Mouse (Mus musculus): ENCODE results near the gene Art4. TPM values are rescaled to one million over a fixed set of nuclear protein-coding genes. Genes with fewer than 3 reads are reported as not detected.

Art4 gene
- total and polyA plus RNA-seq, 2 experiments from 2014 or later: 0.25 to 0.37 TPM

GRCm38 (mm10) chr6:136874599-136874998, 17.1 kb upstream of the Art4 start:
- Histone ChIP-seq H3K4me2 (ENCODE audit: low read depth, low read length) (0 out of 2 replicates have a peak overlapping the region, but pooled peaks have one; percentile 5), H3K27me3 (ENCODE audit: insufficient read depth, low read length) (no peaks in the 10 kb centered on the region), H3K9ac (replicated peaks; ENCODE audit: low read length) (no peak overlapping the region), H3K27ac (no peak overlapping the region), H3K9me3 (ENCODE audit: low read length) (no peaks in the 10 kb centered on the region), H3K4me3 (ENCODE audit: low read length) (no peak overlapping the region), H3K4me1 (ENCODE audit: insufficient read depth, low read length) (no peaks in the 10 kb centered on the region), H3K36me3 (ENCODE audit: insufficient read depth, low read length) (no peaks in the 10 kb centered on the region)
- TF ChIP-seq CTCF (IDR thresholded peaks at IDR 0.05; ENCODE audit: low read depth): no peak
- ATAC-seq (no peak), DNase-seq (ENCODE audit: low spot score) (peak; percentile 42)
- WGBS: 29% methylated on average over 8 of the region's 8 CpGs

- 75% methylated on average over 5 of the region's 5 CpGs for whole genome bisulfite sequencing
- H3K4me1 ChIP-seq (ENCODE audit: insufficient read depth, low read length): no peaks in the 10 kb centered on the region
- H3K36me3 ChIP-seq (ENCODE audit: insufficient read depth, low read length): no peaks in the 10 kb centered on the region
- H3K27ac ChIP-seq: no peak overlapping the region
- H3K9ac ChIP-seq (replicated peaks; ENCODE audit: low read length): no peak overlapping the region
- ATAC-seq (no peak), DNase-seq (ENCODE audit: low spot score) (no peak)
- no peak for TF ChIP-seq CTCF (IDR thresholded peaks at IDR 0.05; ENCODE audit: low read depth)
- H3K27me3 ChIP-seq (ENCODE audit: insufficient read depth, low read length): no peaks in the 10 kb centered on the region
- no peak overlapping the region for H3K4me2 ChIP-seq (ENCODE audit: low read depth, low read length)
- no peaks in the 10 kb centered on the region for H3K9me3 ChIP-seq (ENCODE audit: low read length)
- no peak overlapping the region for H3K4me3 ChIP-seq (ENCODE audit: low read length)
These were observed 11.4 kb upstream of the Art4 start for GRCm38 (mm10) chr6:136868921-136869320.

GRCm38 (mm10) chr6:136866150-136866549, 8.6 kb upstream of the Art4 start:
- no peak overlapping the region for H3K9ac ChIP-seq (replicated peaks; ENCODE audit: low read length)
- H3K4me3 ChIP-seq (ENCODE audit: low read length): no peak overlapping the region
- TF ChIP-seq CTCF (IDR thresholded peaks at IDR 0.05; ENCODE audit: low read depth): no peak
- ATAC-seq: no peak
- no peaks in the 10 kb centered on the region for H3K9me3 ChIP-seq (ENCODE audit: low read length)
- H3K4me1 ChIP-seq (ENCODE audit: insufficient read depth, low read length): no peaks in the 10 kb centered on the region
- H3K27ac ChIP-seq: no peak overlapping the region
- 79% methylated on average over 4 of the region's 4 CpGs for WGBS
- H3K36me3 ChIP-seq (ENCODE audit: insufficient read depth, low read length): no peaks in the 10 kb centered on the region
- no peaks in the 10 kb centered on the region for H3K27me3 ChIP-seq (ENCODE audit: insufficient read depth, low read length)
- no peak overlapping the region for H3K4me2 ChIP-seq (ENCODE audit: low read depth, low read length)
- DNase-seq (ENCODE audit: low spot score): no peak

GRCm38 (mm10) chr6:136865360-136865759, 7.8 kb upstream of the Art4 start:
- DNase-seq (ENCODE audit: low spot score): no peak
- WGBS: 93% methylated on average over 5 of the region's 5 CpGs

GRCm38 (mm10) chr6:136861020-136861419, 3.5 kb upstream of the Art4 start:
- no peaks in the 10 kb centered on the region for H3K9me3 ChIP-seq (ENCODE audit: low read length)
- H3K4me3 ChIP-seq (ENCODE audit: low read length): no peak overlapping the region
- ATAC-seq: peak; percentile 58
- H3K4me2 ChIP-seq (ENCODE audit: low read depth, low read length): no peak overlapping the region
- H3K4me1 ChIP-seq (ENCODE audit: insufficient read depth, low read length): no peaks in the 10 kb centered on the region
- no peaks in the 10 kb centered on the region for H3K27me3 ChIP-seq (ENCODE audit: insufficient read depth, low read length)
- WGBS: 42% methylated on average over 9 of the region's 9 CpGs
- H3K36me3 ChIP-seq (ENCODE audit: insufficient read depth, low read length): no peaks in the 10 kb centered on the region
- TF ChIP-seq CTCF (IDR thresholded peaks at IDR 0.05; ENCODE audit: low read depth): peak; percentile 92
- no peak overlapping the region for H3K27ac ChIP-seq
- peak; percentile 89 for DNase-seq (ENCODE audit: low spot score)
- no peak overlapping the region for H3K9ac ChIP-seq (replicated peaks; ENCODE audit: low read length)

More at GRCm38 (mm10) chr6:136865360-136865759, 7.8 kb upstream of the Art4 start:
- Histone ChIP-seq H3K4me1 (ENCODE audit: insufficient read depth, low read length) (no peaks in the 10 kb centered on the region), H3K9ac (replicated peaks; ENCODE audit: low read length) (no peak overlapping the region), H3K27ac (no peak overlapping the region), H3K36me3 (ENCODE audit: insufficient read depth, low read length) (no peaks in the 10 kb centered on the region), H3K4me3 (ENCODE audit: low read length) (no peak overlapping the region), H3K4me2 (ENCODE audit: low read depth, low read length) (no peak overlapping the region), H3K27me3 (ENCODE audit: insufficient read depth, low read length) (no peaks in the 10 kb centered on the region), H3K9me3 (ENCODE audit: low read length) (no peaks in the 10 kb centered on the region)
- no peak for ATAC-seq
- no peak for TF ChIP-seq CTCF (IDR thresholded peaks at IDR 0.05; ENCODE audit: low read depth)

- no peak overlapping the region for H3K9ac ChIP-seq (replicated peaks; ENCODE audit: low read length)
- TF ChIP-seq CTCF (IDR thresholded peaks at IDR 0.05; ENCODE audit: low read depth): no peak
- no peak overlapping the region for H3K4me2 ChIP-seq (ENCODE audit: low read depth, low read length)
- no peaks in the 10 kb centered on the region for H3K9me3 ChIP-seq (ENCODE audit: low read length)
- ATAC-seq (no peak), DNase-seq (ENCODE audit: low spot score) (no peak)
- no peaks in the 10 kb centered on the region for H3K27me3 ChIP-seq (ENCODE audit: insufficient read depth, low read length)
- no peaks in the 10 kb centered on the region for H3K36me3 ChIP-seq (ENCODE audit: insufficient read depth, low read length)
- no peaks in the 10 kb centered on the region for H3K4me1 ChIP-seq (ENCODE audit: insufficient read depth, low read length)
- H3K4me3 ChIP-seq (ENCODE audit: low read length): no peak overlapping the region
- H3K27ac ChIP-seq: no peak overlapping the region
- WGBS: 86% methylated on average over 8 of the region's 8 CpGs
These were observed 887 bp upstream of the Art4 start for GRCm38 (mm10) chr6:136858420-136858819.

GRCm38 (mm10) chr6:136857873-136858260, 334 bp upstream of the Art4 start:
- Histone ChIP-seq H3K9ac (replicated peaks; ENCODE audit: low read length) (no peak overlapping the region), H3K27me3 (ENCODE audit: insufficient read depth, low read length) (no peaks in the 10 kb centered on the region), H3K4me1 (ENCODE audit: insufficient read depth, low read length) (no peaks in the 10 kb centered on the region), H3K4me2 (ENCODE audit: low read depth, low read length) (no peak overlapping the region), H3K27ac (no peak overlapping the region), H3K9me3 (ENCODE audit: low read length) (no peaks in the 10 kb centered on the region), H3K36me3 (ENCODE audit: insufficient read depth, low read length) (no peaks in the 10 kb centered on the region), H3K4me3 (ENCODE audit: low read length) (no peak overlapping the region)
- ATAC-seq (no peak), DNase-seq (ENCODE audit: low spot score) (no peak)
- no peak for TF ChIP-seq CTCF (IDR thresholded peaks at IDR 0.05; ENCODE audit: low read depth)
- WGBS: 71% methylated on average over 11 of the region's 11 CpGs

All from hindbrain, postnatal 0 days (tissue).